Mouse (Mus musculus) frontal cortex, postnatal 10 days (tissue): Measurements from ENCODE around the gene Gab2.
A peak's percentile ranks its signal among the peaks of the same experiment; 100 is the strongest.

ENCODE experiments used
- DNase-seq, 2 experiments: peaks; one replicate each; pipeline ENCODE4 v3.0.0; 2022; ENCODE audit warnings: low spot score in 2 of 2, mixed read lengths in 1 of 2

Gene Gab2

GRCm38 (mm10) chr7:97251638-97252037 lies 170.3 kb downstream of the Gab2 start:
- DNase-seq = no peak

- DNase-seq = no peak
Observed at GRCm38 (mm10) chr7:97262541-97262940, 181.2 kb downstream of the Gab2 start.

DNA sequence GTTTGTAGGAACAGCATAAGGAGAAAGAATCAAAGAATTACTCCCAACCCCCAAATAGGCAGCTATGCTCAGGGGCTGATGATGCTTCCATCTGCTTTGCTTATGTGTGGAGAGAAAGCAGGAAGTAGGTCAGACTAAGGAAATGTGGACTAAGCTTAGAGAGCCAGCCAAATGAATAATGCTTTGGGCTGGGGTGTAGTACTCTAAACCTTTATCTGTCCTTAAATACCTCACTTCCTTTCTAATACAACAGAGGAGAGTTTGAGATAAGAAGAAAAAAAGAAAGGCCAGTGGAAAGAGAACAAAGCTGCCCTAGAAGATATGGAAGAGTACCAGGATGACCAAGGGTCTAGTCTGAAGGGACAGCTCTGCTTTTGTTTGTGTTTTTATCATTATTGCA lies 189.0 kb downstream of the Gab2 start:
- DNase-seq = no peak

DNA sequence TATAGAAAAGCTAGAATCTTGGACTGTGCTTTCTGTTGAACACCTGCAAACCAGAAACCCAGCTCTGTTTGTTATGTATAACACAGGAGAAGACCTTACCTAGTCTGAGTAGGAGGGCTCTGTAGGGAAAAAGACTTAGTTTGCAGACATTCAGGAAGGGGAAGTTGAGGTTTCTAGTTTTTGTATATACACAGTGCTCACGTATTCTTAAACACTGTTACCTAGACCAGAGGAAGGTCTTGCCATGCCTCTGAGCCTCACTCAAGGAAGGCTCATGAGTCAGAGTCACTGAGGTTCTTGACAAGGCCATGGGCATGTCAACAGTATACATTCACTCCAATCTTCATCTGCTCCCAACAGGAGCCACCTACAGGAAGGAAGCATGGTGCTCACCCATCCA lies 189.7 kb downstream of the Gab2 start:
- no peak for DNase-seq

DNA sequence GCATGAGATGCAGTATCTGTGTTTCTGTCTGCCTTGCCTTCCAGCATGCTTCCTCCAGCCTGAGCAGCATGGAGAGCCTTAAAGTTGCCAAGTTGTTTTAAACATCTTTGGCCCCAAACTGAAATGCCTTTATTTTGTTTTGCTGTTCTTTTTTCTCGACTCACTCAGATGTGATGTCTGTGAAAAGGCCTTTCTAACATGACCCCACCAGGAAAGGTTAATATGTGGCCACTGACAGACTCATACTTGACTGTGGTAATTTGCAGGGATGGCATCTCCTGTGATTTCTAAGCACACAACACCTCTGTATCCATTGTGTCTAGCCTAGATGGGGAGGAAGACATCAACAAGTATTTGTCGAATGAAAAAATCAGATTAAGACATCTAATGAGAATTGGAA lies 215.6 kb downstream of the Gab2 start:
- DNase-seq = no peak

GRCm38 (mm10) chr7:97297466-97297865 lies 216.1 kb downstream of the Gab2 start:
- peak in 1 of 2 experiments; percentile 63 for DNase-seq

DNA sequence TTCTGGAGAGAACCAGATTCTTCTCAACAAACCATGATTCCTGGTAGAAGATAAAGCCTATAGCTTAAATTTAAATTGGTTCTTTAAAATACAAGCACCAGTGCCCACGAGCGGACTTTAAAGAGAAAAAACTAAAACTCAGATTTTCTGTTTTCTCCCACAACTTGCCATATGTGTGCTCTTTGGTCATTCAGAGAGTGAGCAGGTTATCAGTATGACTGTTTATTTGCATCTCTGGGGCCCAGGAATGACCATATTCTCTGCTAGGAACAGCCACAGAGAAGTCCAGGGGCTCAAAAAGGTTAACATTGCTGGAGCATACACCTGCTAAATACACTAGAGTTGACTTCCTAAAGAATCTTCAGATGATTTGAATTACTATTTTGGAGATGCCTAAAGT lies 216.9 kb downstream of the Gab2 start:
- no peak for DNase-seq

- DNase-seq = peak in 1 of 2 experiments; percentile 4
Observed at GRCm38 (mm10) chr7:97298943-97299342, 217.6 kb downstream of the Gab2 start.

DNA sequence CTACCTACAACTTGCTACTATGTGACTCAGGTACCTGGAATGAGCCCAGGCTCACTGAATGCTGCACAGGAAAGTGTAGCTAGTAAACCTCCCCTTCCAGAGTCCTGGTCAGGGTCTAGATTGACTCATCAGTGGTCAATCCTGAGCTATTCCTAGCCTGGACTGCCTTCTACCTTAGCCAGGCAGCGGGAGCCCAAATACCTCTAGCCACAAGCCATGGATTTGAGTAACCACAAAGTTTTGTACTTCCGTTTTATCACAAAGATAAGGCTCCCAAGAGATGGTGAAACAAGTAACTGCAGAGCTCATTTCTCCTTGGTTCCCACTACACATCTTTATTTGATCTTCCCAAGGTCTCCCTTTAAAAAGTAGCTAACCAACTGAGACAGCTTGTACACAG lies 219.5 kb downstream of the Gab2 start:
- DNase-seq = no peak

DNA sequence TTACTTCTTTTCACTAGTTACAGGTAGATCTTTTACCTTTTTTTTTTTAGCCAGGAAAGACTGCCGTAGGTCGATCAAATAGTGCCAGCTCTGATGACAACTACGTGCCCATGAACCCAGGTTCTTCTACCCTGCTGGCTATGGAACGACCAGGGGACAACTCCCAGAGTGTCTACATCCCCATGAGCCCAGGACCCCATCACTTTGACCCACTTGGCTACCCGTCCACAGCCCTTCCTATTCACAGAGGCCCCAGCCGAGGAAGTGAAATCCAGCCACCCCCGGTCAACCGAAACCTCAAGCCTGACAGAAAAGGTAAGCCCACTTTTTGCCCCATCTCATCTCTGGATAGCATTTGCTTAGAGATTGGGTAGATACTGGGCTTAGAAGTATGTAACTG lies 219.9 kb downstream of the Gab2 start:
- no peak for DNase-seq

- DNase-seq = no peak
Observed at GRCm38 (mm10) chr7:97302261-97302660, 220.9 kb downstream of the Gab2 start.

DNA sequence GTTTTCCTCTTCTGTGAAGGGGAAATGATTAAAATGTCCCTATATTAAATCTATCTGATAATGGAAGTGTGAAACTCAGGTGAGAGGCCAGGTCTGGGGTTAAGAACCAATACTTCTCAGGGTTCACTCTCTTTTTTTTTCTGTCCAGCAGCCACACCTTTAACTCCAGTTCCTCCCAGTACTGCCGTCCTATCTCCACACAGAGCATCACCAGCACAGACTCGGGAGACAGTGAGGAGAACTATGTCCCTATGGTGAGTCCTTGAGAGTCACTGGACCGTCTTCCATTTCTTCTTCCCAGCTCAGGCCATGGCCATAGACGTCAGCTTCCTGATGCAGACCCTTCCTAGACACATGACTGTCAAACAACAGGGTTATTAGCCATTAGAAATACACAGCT lies 221.5 kb downstream of the Gab2 start:
- no peak for DNase-seq

DNA sequence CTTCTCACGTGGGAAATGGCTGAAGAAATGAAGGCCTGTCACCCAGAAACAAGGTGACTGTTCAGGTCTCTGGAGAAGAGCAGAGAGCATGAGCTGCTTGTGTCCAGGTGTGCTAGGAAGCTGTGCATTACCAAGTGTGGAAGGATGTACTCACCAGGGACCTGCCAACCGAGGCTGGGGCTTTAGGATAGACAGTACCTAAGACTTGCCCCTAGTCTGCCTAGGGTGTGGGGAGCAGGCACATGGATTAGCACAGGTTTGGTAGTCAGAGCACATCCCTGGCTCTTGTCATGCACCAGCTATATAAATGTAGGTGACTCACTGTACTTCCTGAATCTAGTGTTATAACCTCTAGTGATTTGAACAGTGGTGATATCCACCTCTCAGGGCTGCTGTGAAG lies 222.2 kb downstream of the Gab2 start:
- no peak for DNase-seq

DNA sequence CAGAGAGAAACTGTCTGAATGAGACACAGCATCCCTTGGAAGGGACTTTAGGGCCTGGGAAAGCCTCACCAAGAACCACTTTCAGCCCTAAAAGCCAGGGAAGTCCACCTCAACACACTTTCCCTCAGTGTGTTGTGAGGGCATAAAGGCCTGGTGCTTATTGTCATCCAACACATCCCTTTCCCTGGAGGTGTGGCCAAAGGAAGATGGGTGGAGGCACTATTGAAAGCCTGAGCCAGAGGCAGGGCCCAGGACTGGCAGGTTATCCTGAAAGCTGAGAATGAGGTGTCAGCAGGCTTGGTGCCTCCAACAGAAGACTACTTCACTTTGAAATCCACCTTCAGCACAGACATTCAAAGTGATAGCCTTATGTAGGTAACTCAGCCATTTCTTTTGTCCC lies 223.1 kb downstream of the Gab2 start:
- DNase-seq = no peak

GRCm38 (mm10) chr7:97305206-97305605 lies 223.8 kb downstream of the Gab2 start:
- DNase-seq = no peak

GRCm38 (mm10) chr7:97306813-97307212 lies 225.4 kb downstream of the Gab2 start:
- no peak for DNase-seq

- no peak for DNase-seq
Observed at GRCm38 (mm10) chr7:97307546-97307945, 226.2 kb downstream of the Gab2 start.

DNA sequence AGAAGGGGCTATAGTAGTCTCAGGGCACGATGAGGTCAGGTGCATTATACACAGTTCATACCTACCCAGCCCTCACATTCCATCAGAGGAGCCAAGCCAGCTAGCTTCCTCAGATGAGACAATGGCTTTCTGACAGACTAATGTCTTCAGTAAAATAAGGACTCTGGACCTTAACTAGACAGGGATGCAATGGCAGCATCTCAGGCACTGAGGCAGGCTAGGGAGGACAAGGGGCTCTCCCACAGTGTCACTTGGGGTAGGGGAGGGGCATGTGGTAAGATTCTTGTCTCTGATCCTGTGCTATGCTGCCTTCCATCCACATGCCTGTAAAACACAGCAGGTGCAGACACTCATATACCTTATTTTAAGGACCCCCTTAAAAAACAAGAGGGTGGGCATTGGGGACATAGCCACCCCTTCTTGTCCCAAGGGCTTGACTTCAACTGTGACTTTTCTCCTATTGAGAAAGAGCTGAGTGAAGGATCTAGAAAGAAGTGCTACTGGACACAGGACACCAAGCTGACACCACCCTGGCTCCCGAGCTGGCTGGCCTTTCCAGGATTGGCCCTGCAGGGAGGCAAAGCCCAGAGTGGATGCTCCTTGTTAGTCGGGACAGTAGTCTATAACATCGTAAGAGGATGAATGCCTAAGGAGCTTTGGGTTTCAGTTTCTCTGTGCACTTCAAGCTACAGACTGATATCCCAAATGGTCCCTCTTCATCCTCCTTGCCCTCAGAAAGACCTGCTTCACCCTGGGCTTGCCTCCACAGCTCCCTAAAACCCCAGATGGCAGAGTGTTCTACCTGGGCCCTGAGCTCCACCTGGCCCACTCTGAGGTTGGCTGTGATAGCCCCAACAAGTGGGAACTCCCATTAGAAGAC lies 228.3 kb downstream of the Gab2 start:
- DNase-seq = peak; percentile 2 to 3

- DNase-seq = no peak
Observed at GRCm38 (mm10) chr7:97310341-97310635, 228.9 kb downstream of the Gab2 start.

- DNase-seq = peak in 1 of 2 experiments; percentile 5
Observed at GRCm38 (mm10) chr7:97311620-97312019, 230.2 kb downstream of the Gab2 start.

GRCm38 (mm10) chr7:97312196-97312595 lies 230.8 kb downstream of the Gab2 start:
- peak in 1 of 2 experiments; percentile 4 for DNase-seq

GRCm38 (mm10) chr7:97312856-97313255 lies 231.5 kb downstream of the Gab2 start:
- peak in 1 of 2 experiments; percentile 3 for DNase-seq

DNA sequence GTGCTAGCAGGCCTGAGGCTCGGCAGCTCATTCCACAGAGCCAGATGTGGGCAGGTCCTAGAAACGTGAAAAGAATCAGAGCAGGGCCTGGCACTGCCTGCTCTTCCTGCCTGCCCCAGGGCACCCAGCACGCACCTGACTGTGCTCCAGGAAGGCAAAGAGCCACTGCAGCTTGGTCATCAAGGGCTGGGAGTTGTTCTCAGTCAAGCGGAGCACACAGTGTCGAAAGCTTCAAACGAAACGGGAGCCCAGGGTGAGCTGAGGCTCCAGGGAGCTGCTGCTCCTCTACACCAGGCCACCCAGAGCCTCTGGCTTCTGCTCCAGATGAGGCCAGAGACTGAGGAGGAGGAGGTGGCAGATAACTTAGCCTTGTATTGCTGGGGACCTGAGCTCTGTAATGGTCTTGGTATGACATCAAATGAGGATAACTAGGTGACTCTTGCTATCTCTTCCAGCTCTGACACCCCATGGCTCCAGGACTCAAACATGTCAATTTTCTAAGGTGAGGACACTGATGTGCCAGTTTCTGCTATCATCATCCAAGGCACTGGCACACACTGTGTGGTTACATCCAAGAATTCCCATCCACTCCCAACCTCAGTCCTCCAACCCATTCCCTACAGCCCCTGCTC lies 232.1 kb downstream of the Gab2 start:
- DNase-seq = peak in 1 of 2 experiments; percentile 3
